Mouse (Mus musculus) stomach, embryonic 14.5 days (tissue): Measurements from ENCODE around the gene Sgcd. TPM values are rescaled to one million over a fixed set of nuclear protein-coding genes. Genes with fewer than 3 reads are reported as not detected.

Source experiments
- ATAC-seq: fragments of 200-750 bp; cut with Nextera tagmentation; 2 replicates; pipeline ENCODE4 v1.8.0; 2017; ENCODE audit warnings: low read depth, moderate TSS enrichment; ENCODE audit not compliant: insufficient number of reproducible peaks, insufficient read depth, low FRiP score
- H3K27ac ChIP-seq: fragments of 300-500 bp; sonication (generic); 2 replicates; pipeline ENCODE4 v1.5.1; 2014; ENCODE audit warnings: mild to moderate bottlenecking, low read length, moderate library complexity, mixed read lengths
- H3K27me3 ChIP-seq: fragments of 300-500 bp; sonication (generic); 2 replicates; pipeline ENCODE4 v1.6.1; 2014; ENCODE audit warnings: low read length, control low read depth, mixed read lengths; ENCODE audit not compliant: control insufficient read depth, insufficient read depth
- H3K36me3 ChIP-seq: fragments of 300-500 bp; sonication (generic); 2 replicates; pipeline ENCODE4 v1.6.1; 2014; ENCODE audit warnings: mild to moderate bottlenecking, control low read depth, low read length, moderate library complexity, mixed read lengths; ENCODE audit not compliant: control insufficient read depth, insufficient read depth
- H3K4me1 ChIP-seq: fragments of 300-500 bp; sonication (generic); 2 replicates; pipeline ENCODE4 v1.6.1; 2014; ENCODE audit warnings: low read length, control low read depth, mixed read lengths; ENCODE audit not compliant: control insufficient read depth, insufficient read depth
- H3K4me2 ChIP-seq: fragments of 300-500 bp; sonication (generic); replicated peaks from 2 replicates; pipeline ENCODE4 v1.6.1; 2014; ENCODE audit warnings: low read depth, low read length, control low read depth
- H3K4me3 ChIP-seq: fragments of 300-500 bp; sonication (generic); 2 replicates; pipeline ENCODE4 v1.5.1; 2014; ENCODE audit warnings: low read depth, low read length, control low read depth
- H3K9ac ChIP-seq: fragments of 300-500 bp; sonication (generic); replicated peaks from 2 replicates; pipeline ENCODE4 v1.6.1; 2014; ENCODE audit warnings: low read depth, mild to moderate bottlenecking, control low read depth, low read length, moderate library complexity, mixed read lengths
- H3K9me3 ChIP-seq: fragments of 300-500 bp; sonication (generic); 2 replicates; pipeline ENCODE4 v1.6.1; 2016; ENCODE audit warnings: low read depth, low read length, control low read depth; ENCODE audit not compliant: control insufficient read depth
- WGBS: fragments of 180-500 bp; shearing (Covaris S2); extraction: QIAGEN DNeasy Blood & Tissue Kit; methylation state at CpG from one replicate; pipeline ENCODE4 v1.1.7; 2014; 5-methylcytosine and 5-hydroxymethylcytosine counted together
- polyA plus RNA-seq: library from polyadenylated mRNA; unstranded; fragments of >200 nt; fragmentation: Nextera tagmentation; extraction: Ambion mirVana; gene quantifications from 2 replicates; pipeline ENCODE4 v1.2.1, GENCODE M21; 2014

Gene Sgcd
- polyA plus RNA-seq, 1 experiment from 2014 or later: 8.9 TPM

- no peaks in the 10 kb centered on the region for H3K27me3 ChIP-seq
- H3K4me3 ChIP-seq: no peak overlapping the region
- H3K27ac ChIP-seq: no peak overlapping the region
- H3K36me3 ChIP-seq: no peaks in the 10 kb centered on the region
- H3K9me3 ChIP-seq: no peaks in the 10 kb centered on the region
- H3K4me1 ChIP-seq: no peaks in the 10 kb centered on the region
- no peak overlapping the region for H3K4me2 ChIP-seq
- H3K9ac ChIP-seq: no peak overlapping the region
- WGBS: 86% methylated on average over 1 of the region's 1 CpGs
- no peak for ATAC-seq
These were observed 1084.5 kb downstream of the Sgcd start for GRCm38 (mm10) chr11:46904281-46904680.

- no peaks in the 10 kb centered on the region for H3K9me3 ChIP-seq
- no peaks in the 10 kb centered on the region for H3K36me3 ChIP-seq
- no peak overlapping the region for H3K4me2 ChIP-seq
- ATAC-seq: no peak
- H3K27ac ChIP-seq: no peak overlapping the region
- no peaks in the 10 kb centered on the region for H3K27me3 ChIP-seq
- no peak overlapping the region for H3K4me3 ChIP-seq
- H3K9ac ChIP-seq: no peak overlapping the region
- no peaks in the 10 kb centered on the region for H3K4me1 ChIP-seq
- WGBS: 70% methylated on average over 3 of the region's 3 CpGs
These were observed 1099.7 kb downstream of the Sgcd start for GRCm38 (mm10) chr11:46889093-46889492.

GRCm38 (mm10) chr11:46882456-46882855 lies 1106.3 kb downstream of the Sgcd start:
- no peak for ATAC-seq
- no peak overlapping the region for H3K27ac ChIP-seq
- no peaks in the 10 kb centered on the region for H3K27me3 ChIP-seq
- H3K4me3 ChIP-seq: no peak overlapping the region
- no peak overlapping the region for H3K4me2 ChIP-seq
- H3K9me3 ChIP-seq: no peaks in the 10 kb centered on the region
- 78% methylated on average over 2 of the region's 2 CpGs for WGBS
- no peak overlapping the region for H3K9ac ChIP-seq
- no peaks in the 10 kb centered on the region for H3K4me1 ChIP-seq
- no peaks in the 10 kb centered on the region for H3K36me3 ChIP-seq

GRCm38 (mm10) chr11:46875774-46876173 lies 1113.0 kb downstream of the Sgcd start:
- ATAC-seq: no peak
- H3K4me2 ChIP-seq: no peak overlapping the region
- H3K9ac ChIP-seq: no peak overlapping the region
- H3K9me3 ChIP-seq: no peaks in the 10 kb centered on the region
- no peak overlapping the region for H3K27ac ChIP-seq
- no peaks in the 10 kb centered on the region for H3K27me3 ChIP-seq
- no peaks in the 10 kb centered on the region for H3K36me3 ChIP-seq
- no peaks in the 10 kb centered on the region for H3K4me1 ChIP-seq
- no peak overlapping the region for H3K4me3 ChIP-seq
- 68% methylated on average over 1 of the region's 1 CpGs for WGBS

- Histone ChIP-seq H3K36me3 (no peaks in the 10 kb centered on the region), H3K27ac (no peak overlapping the region), H3K4me2 (no peak overlapping the region), H3K9ac (no peak overlapping the region), H3K4me3 (no peak overlapping the region), H3K4me1 (no peaks in the 10 kb centered on the region), H3K27me3 (no peaks in the 10 kb centered on the region), H3K9me3 (no peaks in the 10 kb centered on the region)
- 80% methylated on average over 7 of the region's 7 CpGs for WGBS
- ATAC-seq: no peak
These were observed 1120.2 kb downstream of the Sgcd start for GRCm38 (mm10) chr11:46868594-46868993.

GRCm38 (mm10) chr11:46864809-46865208 lies 1124.0 kb downstream of the Sgcd start:
- no peaks in the 10 kb centered on the region for H3K9me3 ChIP-seq
- H3K4me3 ChIP-seq: no peak overlapping the region
- H3K4me2 ChIP-seq: no peak overlapping the region
- no peaks in the 10 kb centered on the region for H3K4me1 ChIP-seq
- H3K36me3 ChIP-seq: no peaks in the 10 kb centered on the region
- H3K27ac ChIP-seq: no peak overlapping the region
- no peak for ATAC-seq
- WGBS: 85% methylated on average over 1 of the region's 1 CpGs
- no peaks in the 10 kb centered on the region for H3K27me3 ChIP-seq
- H3K9ac ChIP-seq: no peak overlapping the region

GRCm38 (mm10) chr11:46848221-46848971 lies 1140.4 kb downstream of the Sgcd start:
- Histone ChIP-seq H3K27me3 (no peaks in the 10 kb centered on the region), H3K27ac (no peak overlapping the region), H3K9ac (no peak overlapping the region), H3K4me2 (no peak overlapping the region), H3K9me3 (no peaks in the 10 kb centered on the region), H3K4me1 (no peaks in the 10 kb centered on the region), H3K4me3 (no peak overlapping the region), H3K36me3 (no peaks in the 10 kb centered on the region)
- WGBS: 28% methylated on average over 8 of the region's 8 CpGs
- peak; percentile 56; the same call in 1 of the 2 replicates for ATAC-seq

- Histone ChIP-seq H3K27me3 (no peaks in the 10 kb centered on the region), H3K36me3 (no peaks in the 10 kb centered on the region), H3K9ac (no peak overlapping the region), H3K27ac (no peak overlapping the region), H3K9me3 (no peaks in the 10 kb centered on the region), H3K4me3 (no peak overlapping the region), H3K4me1 (no peaks in the 10 kb centered on the region), H3K4me2 (no peak overlapping the region)
- WGBS: 55% methylated on average over 3 of the region's 3 CpGs
- no peak for ATAC-seq
These were observed 1140.9 kb downstream of the Sgcd start for GRCm38 (mm10) chr11:46847827-46848220.

- ATAC-seq: no peak
- WGBS: 57% methylated on average over 1 of the region's 1 CpGs
- Histone ChIP-seq H3K9me3 (no peaks in the 10 kb centered on the region), H3K4me3 (no peak overlapping the region), H3K27ac (no peak overlapping the region), H3K4me1 (no peaks in the 10 kb centered on the region), H3K9ac (no peak overlapping the region), H3K4me2 (no peak overlapping the region), H3K27me3 (no peaks in the 10 kb centered on the region), H3K36me3 (no peaks in the 10 kb centered on the region)
These were observed 1142.1 kb downstream of the Sgcd start for GRCm38 (mm10) chr11:46846661-46847060.
